Mouse (Mus musculus) R1 (cell line): ENCODE data around the gene Wdr11.

Source experiments
- DNase-seq: peaks from one replicate; pipeline ENCODE4 v3.0.0-alpha.2; 2018; ENCODE audit warnings: low read depth, low spot score

Gene Wdr11

DNA sequence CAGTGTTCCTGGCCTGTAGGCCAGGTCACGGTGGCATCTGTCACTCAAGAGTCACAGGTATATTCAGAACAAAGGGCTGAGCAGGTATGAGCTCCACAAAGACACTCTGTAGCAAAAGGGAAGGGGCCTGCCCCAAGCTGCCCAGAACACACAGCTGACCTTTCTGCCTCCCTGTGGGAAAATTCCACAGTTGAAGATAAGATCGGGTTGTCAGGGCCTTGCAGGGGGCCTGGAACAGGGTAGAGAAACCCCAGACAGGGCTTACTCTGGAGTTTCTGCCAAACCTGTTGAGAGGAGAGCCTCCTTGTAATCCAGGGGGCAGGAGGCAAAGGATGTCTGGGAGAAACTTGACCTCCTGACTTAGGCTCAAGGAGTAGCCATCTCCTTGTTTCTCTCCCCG, 90.9 kb downstream of the Wdr11 start:
- no peak for DNase-seq

DNA sequence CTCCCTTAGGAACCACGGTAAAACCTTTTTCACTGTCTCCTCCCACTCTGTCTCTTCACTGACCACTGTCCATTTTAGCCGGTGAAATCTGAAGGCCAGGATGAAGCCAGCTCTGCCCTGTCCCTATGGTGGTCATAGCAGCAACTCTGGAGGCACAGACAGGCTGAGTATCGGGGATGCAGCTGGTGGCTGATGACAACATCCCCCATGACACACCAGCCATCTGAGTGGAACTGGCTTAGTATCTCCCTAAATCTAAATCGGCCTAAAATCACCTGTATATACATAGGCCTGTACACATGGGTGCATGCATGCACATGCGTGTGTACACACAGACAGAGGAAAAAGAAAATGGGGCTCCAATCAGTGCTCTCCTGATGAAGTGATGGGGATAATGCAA, 93.7 kb downstream of the Wdr11 start:
- DNase-seq = no peak
